Mouse (Mus musculus): ENCODE results near the gene Fam78b. TPM values are rescaled to one million over a fixed set of nuclear protein-coding genes. Genes with fewer than 3 reads are reported as not detected.

Gene Fam78b
- polyA plus RNA-seq, 1 experiment: 2.9 TPM

DNA sequence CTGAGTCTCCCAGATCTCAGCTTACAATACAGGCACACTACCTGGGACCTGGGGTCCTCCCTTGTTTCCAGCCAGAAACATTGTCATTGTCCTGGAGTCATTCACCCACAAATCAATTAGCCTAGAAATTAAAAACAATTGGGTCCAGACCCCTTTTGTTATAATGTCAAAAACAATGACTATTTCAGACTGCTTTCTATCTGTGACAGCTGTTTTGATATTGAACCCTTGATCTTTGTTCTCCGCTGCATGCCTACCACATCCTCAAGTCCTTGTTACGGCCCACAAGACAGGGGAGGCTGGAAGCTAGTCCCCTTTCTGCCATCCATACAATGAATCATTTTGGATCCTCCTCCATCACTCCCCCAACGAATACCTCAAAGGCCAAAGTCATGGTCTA, 80.7 kb downstream of the Fam78b start:
- no peak for DNase-seq
- no peaks in the 10 kb centered on the region for H3K4me1 ChIP-seq (ENCODE audit: control insufficient read depth, insufficient read depth, low read length)
- WGBS: 77% methylated on average over 3 of the region's 3 CpGs
- TF ChIP-seq POLR2A (IDR thresholded peaks at IDR 0.05; ENCODE audit: borderline replicate concordance, extremely low read depth, low read depth, low read length) (no peak), CTCF (IDR thresholded peaks at IDR 0.05; ENCODE audit: insufficient read depth, low read length) (no peak)
- H3K4me3 ChIP-seq (replicated peaks; ENCODE audit: extremely low read depth, low read depth, low read length): no peak overlapping the region

DNA sequence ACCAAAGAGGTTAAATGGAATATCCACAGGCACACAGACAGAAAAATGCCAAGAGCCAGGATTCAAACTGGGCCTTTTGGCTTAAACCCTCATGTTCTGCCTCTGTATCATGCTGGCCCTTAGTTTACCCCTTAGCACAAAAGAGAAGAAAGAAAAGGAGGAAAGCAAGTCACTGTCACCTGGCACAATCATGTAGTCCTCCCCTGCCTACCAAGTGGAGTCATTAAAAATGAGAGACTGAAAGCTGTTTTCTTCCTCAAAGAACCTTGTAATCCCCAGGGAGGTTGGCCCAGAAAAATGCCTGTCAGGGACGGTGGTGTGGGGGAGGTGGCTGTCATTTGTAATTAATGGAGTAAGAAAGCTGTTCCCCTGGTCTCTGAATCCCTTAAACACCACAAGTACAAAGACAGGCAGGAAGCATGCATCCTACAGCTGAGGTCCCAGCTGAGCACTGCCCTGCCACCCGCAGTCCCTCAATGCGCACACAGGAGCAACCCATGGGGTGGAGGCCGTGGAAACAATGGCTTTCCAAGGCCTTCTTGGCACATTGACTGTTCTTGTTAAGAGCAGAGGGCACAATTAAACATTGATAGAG, 81.4 kb downstream of the Fam78b start:
- Histone ChIP-seq H3K4me3 (replicated peaks; ENCODE audit: extremely low read depth, low read depth, low read length) (no peak overlapping the region), H3K4me1 (ENCODE audit: control insufficient read depth, insufficient read depth, low read length) (no peaks in the 10 kb centered on the region)
- no peak for DNase-seq
- no peak for TF ChIP-seq POLR2A (IDR thresholded peaks at IDR 0.05; ENCODE audit: borderline replicate concordance, extremely low read depth, low read depth, low read length)
- no peak for TF ChIP-seq CTCF (IDR thresholded peaks at IDR 0.05; ENCODE audit: insufficient read depth, low read length)
- WGBS: 44% methylated on average over 4 of the region's 4 CpGs

- Histone ChIP-seq H3K4me3 (replicated peaks; ENCODE audit: extremely low read depth, low read depth, low read length) (no peak overlapping the region), H3K4me1 (ENCODE audit: control insufficient read depth, insufficient read depth, low read length) (no peaks in the 10 kb centered on the region)
- TF ChIP-seq POLR2A (IDR thresholded peaks at IDR 0.05; ENCODE audit: borderline replicate concordance, extremely low read depth, low read depth, low read length): no peak
- DNase-seq: no peak
- 86% methylated on average over 2 of the region's 2 CpGs for WGBS
Observed at GRCm38 (mm10) chr1:167083181-167083580, 82.0 kb downstream of the Fam78b start.

DNA sequence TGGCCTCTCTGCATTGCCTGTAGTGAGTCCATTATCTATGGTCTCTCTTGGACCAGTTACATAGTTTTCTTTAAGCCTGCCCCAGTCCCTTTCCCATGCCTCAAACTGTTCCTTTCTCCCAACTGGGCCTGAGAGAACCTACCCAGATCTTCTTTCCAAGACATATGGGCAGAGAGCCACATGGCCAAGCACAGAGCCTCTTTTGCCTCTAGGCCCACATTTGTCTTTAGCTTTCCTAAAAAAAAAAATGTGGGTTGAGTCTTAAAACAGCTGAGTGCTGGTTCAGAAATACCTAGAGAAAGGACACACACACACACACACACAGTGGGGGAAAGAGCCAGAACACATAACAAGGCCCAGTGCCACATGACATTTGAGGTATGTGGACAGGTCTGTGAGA, 83.1 kb downstream of the Fam78b start:
- no peak for DNase-seq
- Histone ChIP-seq H3K4me1 (ENCODE audit: control insufficient read depth, insufficient read depth, low read length) (no peaks in the 10 kb centered on the region), H3K4me3 (replicated peaks; ENCODE audit: extremely low read depth, low read depth, low read length) (no peak overlapping the region)
- no peak for TF ChIP-seq POLR2A (IDR thresholded peaks at IDR 0.05; ENCODE audit: borderline replicate concordance, extremely low read depth, low read depth, low read length)
- no peak for TF ChIP-seq CTCF (IDR thresholded peaks at IDR 0.05; ENCODE audit: insufficient read depth, low read length)

- WGBS: 81% methylated on average over 4 of the region's 4 CpGs
- TF ChIP-seq CTCF (IDR thresholded peaks at IDR 0.05; ENCODE audit: insufficient read depth, low read length) (no peak), POLR2A (IDR thresholded peaks at IDR 0.05; ENCODE audit: borderline replicate concordance, extremely low read depth, low read depth, low read length) (no peak)
- no peak for DNase-seq
Observed at GRCm38 (mm10) chr1:167085461-167085860, 84.2 kb downstream of the Fam78b start.

GRCm38 (mm10) chr1:167090466-167090865, 89.2 kb downstream of the Fam78b start:
- Histone ChIP-seq H3K4me3 (replicated peaks; ENCODE audit: extremely low read depth, low read depth, low read length) (no peak overlapping the region), H3K4me1 (ENCODE audit: control insufficient read depth, insufficient read depth, low read length) (no peaks in the 10 kb centered on the region)
- WGBS: 72% methylated on average over 6 of the region's 6 CpGs
- TF ChIP-seq CTCF (IDR thresholded peaks at IDR 0.05; ENCODE audit: insufficient read depth, low read length) (no peak), POLR2A (IDR thresholded peaks at IDR 0.05; ENCODE audit: borderline replicate concordance, extremely low read depth, low read depth, low read length) (no peak)
- DNase-seq: no peak

More at GRCm38 (mm10) chr1:167085461-167085860, 84.2 kb downstream of the Fam78b start:
- no peak overlapping the region for H3K4me3 ChIP-seq (replicated peaks; ENCODE audit: extremely low read depth, low read depth, low read length)
- no peaks in the 10 kb centered on the region for H3K4me1 ChIP-seq (ENCODE audit: control insufficient read depth, insufficient read depth, low read length)

DNA sequence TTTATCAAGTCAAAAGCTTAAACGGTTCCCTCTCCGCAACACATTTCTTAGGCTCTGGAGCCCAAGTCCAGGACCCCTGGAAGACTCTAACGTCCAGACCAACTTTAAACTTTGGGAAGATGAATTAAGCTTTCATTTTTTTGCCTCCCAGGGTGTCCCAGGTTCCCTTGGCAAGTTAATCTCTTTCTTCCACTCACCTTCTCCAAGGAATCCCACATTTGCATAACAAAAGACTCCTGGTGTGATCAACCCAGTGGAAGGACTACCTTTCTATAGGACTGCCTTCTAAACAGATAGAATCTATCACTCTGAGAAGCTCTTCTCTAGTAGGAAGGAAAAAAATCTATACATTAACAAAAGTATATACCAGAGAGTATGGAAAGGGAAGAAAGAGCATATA, 92.3 kb downstream of the Fam78b start:
- Histone ChIP-seq H3K4me1 (ENCODE audit: control insufficient read depth, insufficient read depth, low read length) (no peaks in the 10 kb centered on the region), H3K4me3 (replicated peaks; ENCODE audit: extremely low read depth, low read depth, low read length) (no peak overlapping the region)
- no peak for TF ChIP-seq CTCF (IDR thresholded peaks at IDR 0.05; ENCODE audit: insufficient read depth, low read length)
- no peak for TF ChIP-seq POLR2A (IDR thresholded peaks at IDR 0.05; ENCODE audit: borderline replicate concordance, extremely low read depth, low read depth, low read length)
- 61% methylated on average over 3 of the region's 3 CpGs for WGBS
- no peak for DNase-seq

GRCm38 (mm10) chr1:167094589-167095148, 93.5 kb downstream of the Fam78b start:
- no peak for DNase-seq
- H3K4me3 ChIP-seq (replicated peaks; ENCODE audit: extremely low read depth, low read depth, low read length): no peak overlapping the region
- no peak for TF ChIP-seq CTCF (IDR thresholded peaks at IDR 0.05; ENCODE audit: insufficient read depth, low read length)
- no peak for TF ChIP-seq POLR2A (IDR thresholded peaks at IDR 0.05; ENCODE audit: borderline replicate concordance, extremely low read depth, low read depth, low read length)
- WGBS: 80% methylated on average over 10 of the region's 10 CpGs
- H3K4me1 ChIP-seq (ENCODE audit: control insufficient read depth, insufficient read depth, low read length): no peaks in the 10 kb centered on the region

DNA sequence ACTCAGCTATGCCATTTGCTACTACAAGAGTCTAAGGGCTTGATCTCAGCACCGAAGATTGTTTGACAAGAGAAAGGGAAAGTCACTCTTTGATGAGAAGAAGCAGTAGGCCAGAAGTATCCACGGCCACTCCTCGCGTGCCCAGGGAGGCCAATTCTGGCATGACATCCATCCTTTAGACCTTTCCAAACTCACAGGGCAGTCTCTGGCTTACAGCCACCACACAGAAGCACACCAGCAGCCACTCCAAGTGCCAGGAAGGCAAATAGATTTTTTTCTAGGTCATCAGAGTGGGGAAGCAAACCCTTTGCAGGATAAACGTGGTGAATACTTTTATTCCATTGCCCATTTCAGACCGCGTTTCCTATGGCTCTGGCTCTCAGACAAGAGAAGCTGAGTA, 97.5 kb downstream of the Fam78b start:
- Histone ChIP-seq H3K4me1 (ENCODE audit: control insufficient read depth, insufficient read depth, low read length) (no peaks in the 10 kb centered on the region), H3K4me3 (replicated peaks; ENCODE audit: extremely low read depth, low read depth, low read length) (no peak overlapping the region)
- DNase-seq: no peak
- TF ChIP-seq POLR2A (IDR thresholded peaks at IDR 0.05; ENCODE audit: borderline replicate concordance, extremely low read depth, low read depth, low read length): no peak
- WGBS: 67% methylated on average over 7 of the region's 7 CpGs

DNA sequence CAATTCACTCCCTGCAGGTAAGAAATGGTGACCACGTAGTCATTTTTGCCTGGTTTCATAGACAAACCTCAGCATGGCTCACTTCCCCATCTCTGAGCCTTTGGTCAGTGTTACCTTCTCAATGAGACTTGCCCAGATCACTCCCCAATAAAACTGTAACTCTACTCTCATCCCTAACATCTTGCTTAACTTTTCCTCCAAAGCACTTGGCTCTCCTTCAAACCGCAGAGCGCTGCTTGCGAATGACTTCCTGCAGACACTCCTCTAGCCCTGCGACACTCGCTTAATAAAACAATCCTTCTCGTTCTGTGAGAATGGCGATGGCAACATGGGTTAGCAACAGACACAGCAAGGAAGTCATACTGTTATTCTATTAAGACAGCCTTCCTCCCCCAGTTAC, 100.8 kb downstream of the Fam78b start:
- TF ChIP-seq CTCF (IDR thresholded peaks at IDR 0.05; ENCODE audit: insufficient read depth, low read length): no peak
- TF ChIP-seq POLR2A (IDR thresholded peaks at IDR 0.05; ENCODE audit: borderline replicate concordance, extremely low read depth, low read depth, low read length): no peak
- DNase-seq: no peak
- no peaks in the 10 kb centered on the region for H3K4me1 ChIP-seq (ENCODE audit: control insufficient read depth, insufficient read depth, low read length)
- H3K4me3 ChIP-seq (replicated peaks; ENCODE audit: extremely low read depth, low read depth, low read length): no peak overlapping the region
- WGBS: 35% methylated on average over 8 of the region's 8 CpGs

All from lung, adult 2 months (tissue).